Mouse (Mus musculus) megakaryocyte-erythroid progenitor cell, adult 5-6 weeks (primary cell): ENCODE data around the gene Ank3. TPM values are rescaled to one million over a fixed set of nuclear protein-coding genes. Genes with fewer than 3 reads are reported as not detected.

ENCODE experiments used
- ATAC-seq: replicated peaks from 2 replicates; pipeline ENCODE4 v1.8.0; 2016; ENCODE audit warnings: mild to moderate bottlenecking, inconsistent platforms; ENCODE audit not compliant: severe bottlenecking, poor library complexity, low FRiP score, low TSS enrichment
- total RNA-seq, 2 experiments: library from RNA; stranded (forward) in 1 of 2; stranded (reverse) in 1 of 2; fragments of 200-1000, 215-1000 nt in 1 of 2; fragments of >200 nt in 1 of 2; fragmentation: Nextera tagmentation in 1 of 2; gene quantifications; 2 replicates each; pipeline ENCODE4 v1.2.3; 2014 to 2017

Ank3 gene
- total RNA-seq, 2 experiments from 2014 or later, result 0.09 TPM; not detected in 1

DNA sequence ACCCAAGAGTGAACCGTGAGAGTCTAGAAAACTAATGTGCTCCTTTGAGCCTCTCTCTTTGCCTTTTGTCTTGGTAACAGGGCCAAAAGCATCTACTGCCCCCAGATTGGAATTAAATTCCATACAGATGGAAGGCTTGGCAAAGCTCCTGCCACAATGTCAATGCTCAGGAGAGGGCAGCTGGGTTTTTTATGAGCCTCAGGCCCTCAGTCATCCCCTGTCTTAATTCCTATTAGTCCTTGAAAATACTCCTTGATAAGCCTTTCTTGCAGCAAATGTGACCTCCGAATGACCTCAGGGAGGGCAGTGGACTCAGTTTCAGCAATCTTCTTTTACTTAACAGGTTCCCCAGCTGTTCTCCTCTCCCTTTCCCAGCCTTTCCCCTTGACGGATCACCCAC is 635.3 kb downstream of the Ank3 start:
- no peak for ATAC-seq

GRCm38 (mm10) chr10:70039871-70040291 is 641.3 kb downstream of the Ank3 start:
- ATAC-seq, result no peak

GRCm38 (mm10) chr10:70041562-70041961 is 643.0 kb downstream of the Ank3 start:
- no peak for ATAC-seq

- ATAC-seq, result no peak
These were observed 647.1 kb downstream of the Ank3 start for GRCm38 (mm10) chr10:70045722-70046121.

GRCm38 (mm10) chr10:70049771-70050170 is 651.2 kb downstream of the Ank3 start:
- no peak for ATAC-seq

GRCm38 (mm10) chr10:70055291-70055690 is 656.7 kb downstream of the Ank3 start:
- ATAC-seq, result no peak

GRCm38 (mm10) chr10:70057064-70057463 is 658.5 kb downstream of the Ank3 start:
- ATAC-seq, result no peak

DNA sequence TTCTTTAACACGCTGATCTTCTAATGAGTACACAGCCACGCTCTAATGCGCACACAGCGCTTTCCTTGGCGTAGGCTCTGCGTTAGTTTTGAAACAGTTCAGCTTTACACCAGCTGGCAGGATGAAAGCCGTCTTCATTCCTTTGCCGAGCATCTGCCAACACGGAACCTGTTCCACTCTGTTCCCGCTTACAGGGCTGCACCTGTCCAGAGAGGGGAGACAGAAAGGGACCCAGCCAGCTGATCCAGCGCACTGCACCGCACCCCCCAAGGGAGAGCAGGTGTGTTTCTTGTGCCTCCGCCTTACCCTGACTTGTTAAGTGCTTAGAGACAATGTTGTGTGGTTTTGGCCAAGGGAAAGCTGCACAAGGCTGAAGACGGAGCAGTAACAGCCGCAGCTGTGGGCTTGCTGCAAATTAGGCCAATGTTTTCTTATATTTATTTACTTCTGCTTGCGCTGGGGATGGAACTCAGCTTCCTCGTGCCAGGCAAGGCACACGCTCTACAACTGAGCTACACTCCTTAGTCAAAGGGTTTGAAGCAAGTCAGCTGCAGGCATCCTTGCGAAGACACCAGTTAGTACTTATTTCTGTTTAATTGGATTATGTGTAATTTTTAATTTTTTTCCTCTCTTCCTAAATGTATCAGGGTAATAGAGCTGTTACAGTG is 661.6 kb downstream of the Ank3 start:
- ATAC-seq, result no peak

GRCm38 (mm10) chr10:70060689-70061081 is 662.1 kb downstream of the Ank3 start:
- ATAC-seq, result no peak

GRCm38 (mm10) chr10:70063881-70064555 is 665.4 kb downstream of the Ank3 start:
- ATAC-seq, result no peak

DNA sequence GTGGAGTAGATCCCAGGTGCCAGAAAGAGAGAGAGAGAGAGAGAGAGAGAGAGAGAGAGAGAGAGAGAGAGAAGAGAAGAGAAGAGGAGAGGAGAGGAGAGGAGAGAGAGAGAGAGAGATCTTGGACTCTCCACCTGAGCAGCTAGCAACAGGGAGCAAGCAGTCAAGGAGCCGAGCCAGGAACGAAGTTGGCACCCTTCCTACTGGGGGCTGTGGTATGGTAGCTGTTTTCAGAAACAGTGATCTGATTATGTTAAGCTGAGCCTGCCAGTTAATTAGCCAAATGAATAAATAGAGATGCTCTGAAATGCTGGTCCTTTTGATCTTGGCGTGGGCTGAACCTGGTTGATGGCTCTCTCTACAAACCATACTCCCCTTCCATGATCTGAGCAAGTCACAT is 666.6 kb downstream of the Ank3 start:
- no peak for ATAC-seq

DNA sequence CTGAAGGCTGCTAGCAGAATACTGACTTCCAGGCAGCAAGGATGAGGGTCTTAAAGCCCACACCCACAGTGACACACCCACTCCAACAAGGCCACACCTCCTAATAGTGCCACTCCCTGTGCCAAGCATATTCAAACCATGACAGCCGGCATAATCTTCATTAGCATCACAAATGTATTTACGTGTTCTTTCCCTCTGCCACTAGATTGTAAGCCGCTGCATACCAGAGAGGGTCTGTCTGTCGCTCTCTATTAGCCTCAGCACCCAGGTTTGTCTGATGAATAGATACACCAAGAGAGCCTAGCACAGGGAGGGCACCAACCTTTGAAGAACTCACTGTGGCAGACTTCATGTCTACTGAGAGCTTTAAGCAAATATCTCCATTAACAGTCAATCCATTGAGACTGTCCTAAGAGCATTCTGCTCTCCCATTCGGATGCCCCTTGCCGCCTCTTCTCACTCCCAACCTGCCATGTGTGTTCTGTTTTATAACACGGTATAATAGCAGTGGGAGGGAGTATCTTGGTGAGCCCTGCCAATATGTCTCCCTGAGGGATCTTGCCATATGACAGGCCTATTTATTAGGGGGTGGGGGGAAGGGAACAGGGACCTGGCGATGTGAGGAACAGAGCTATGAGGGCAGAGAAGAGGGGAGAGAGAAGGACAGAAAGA is 668.1 kb downstream of the Ank3 start:
- no peak for ATAC-seq

- no peak for ATAC-seq
These were observed 668.9 kb downstream of the Ank3 start for GRCm38 (mm10) chr10:70067169-70068115.

DNA sequence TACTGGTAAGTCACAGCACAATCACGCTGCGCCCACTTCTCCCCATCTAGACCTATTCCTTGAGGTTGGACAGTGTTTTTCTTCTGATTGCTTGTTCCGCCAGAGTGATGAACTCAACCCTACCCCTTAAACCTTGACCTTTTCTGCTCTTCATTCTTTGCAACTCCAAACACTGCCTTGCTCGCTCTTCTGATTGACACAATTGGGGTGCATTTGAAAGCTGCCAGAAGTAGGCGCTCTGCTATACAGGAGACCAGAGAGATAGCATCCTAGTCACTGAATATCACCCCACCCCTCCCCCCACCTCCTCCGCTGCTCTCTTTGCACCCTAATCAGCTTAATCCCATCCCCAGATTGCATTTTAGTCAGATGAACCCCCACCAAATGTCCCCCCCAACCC is 670.7 kb downstream of the Ank3 start:
- ATAC-seq, result no peak

DNA sequence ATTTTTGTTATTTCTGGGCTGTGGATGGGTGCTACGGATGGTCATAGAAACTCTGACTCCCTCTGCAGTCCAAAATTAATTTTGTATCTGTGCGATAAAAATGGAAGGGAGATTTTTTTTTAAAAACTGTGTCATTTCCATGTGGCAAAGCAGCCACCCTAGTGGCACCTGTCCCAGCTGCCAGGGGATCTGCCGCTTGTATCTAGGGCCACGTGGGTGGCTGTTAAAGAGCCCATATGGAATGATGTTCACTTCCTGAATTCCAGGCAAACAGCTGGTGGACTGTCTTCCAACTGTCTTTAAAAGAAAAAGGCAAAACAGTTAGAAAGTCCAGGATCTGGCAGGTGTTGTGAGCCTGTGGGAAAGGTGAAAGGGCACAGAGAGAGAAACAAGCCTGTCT is 672.8 kb downstream of the Ank3 start:
- ATAC-seq, result no peak

Other genes with a start within 250 kb of the Ank3 start
- 0.87 TPM in 1 of 2 replicates, not detected in the other for gene Rhobtb1, start 247.3 kb upstream of the Ank3 start, total RNA-seq (2014; fragmentation: Nextera tagmentation)
- 0.30 and 4.1 TPM in 2 replicates for gene Rhobtb1, start 247.3 kb upstream of the Ank3 start, total RNA-seq (2017)
- 0.46 TPM in 1 of 2 replicates, not detected in the other for gene A930033H14Rik, start 185.7 kb upstream of the Ank3 start, total RNA-seq (2014; fragmentation: Nextera tagmentation)
- gene A930033H14Rik, start 185.7 kb upstream of the Ank3 start, total RNA-seq (2017), result 0.08 and 0.42 TPM in 2 replicates
- gene Cdk1, start 45.8 kb upstream of the Ank3 start, total RNA-seq (2014; fragmentation: Nextera tagmentation), result 106 and 129 TPM in 2 replicates
- 179 and 199 TPM in 2 replicates for gene Cdk1, start 45.8 kb upstream of the Ank3 start, total RNA-seq (2017)